Mouse (Mus musculus) embryonic facial prominence, embryonic 11.5 days (tissue): ENCODE measurements around the gene Lrg1. TPM values are rescaled to one million over a fixed set of nuclear protein-coding genes. Genes with fewer than 3 reads are reported as not detected.
"Not testable (repeated sequence)": the region's sequence is repeated elsewhere in the genome, so short reads cannot be mapped to it uniquely, and the experiment has no call there.

Experiments used
- ATAC-seq: fragments of 200-750 bp; cut with Nextera tagmentation; replicated peaks from 2 replicates; pipeline ENCODE4 v1.8.0; 2017; ENCODE audit warnings: low read depth; ENCODE audit not compliant: insufficient number of reproducible peaks, low FRiP score, low TSS enrichment
- DNase-seq: peaks from one replicate; pipeline ENCODE4 v3.0.0-alpha.2; 2015; ENCODE audit warnings: low spot score
- H3K27ac ChIP-seq: fragments of 300-500 bp; sonication (generic); replicated peaks from 2 replicates; pipeline ENCODE4 v1.5.1; 2014; ENCODE audit warnings: mild to moderate bottlenecking, low read depth, low read length, control low read depth
- H3K27me3 ChIP-seq: fragments of 300-500 bp; sonication (generic); 2 replicates; pipeline ENCODE4 v1.6.1; 2014; ENCODE audit warnings: mild to moderate bottlenecking, low read length, moderate library complexity, mixed read lengths; ENCODE audit not compliant: control insufficient read depth, insufficient read depth
- H3K36me3 ChIP-seq: fragments of 300-500 bp; sonication (generic); replicated peaks from 2 replicates; pipeline ENCODE4 v1.6.1; 2014; ENCODE audit warnings: low read depth, mild to moderate bottlenecking, low read length, moderate library complexity, mixed read lengths; ENCODE audit not compliant: control insufficient read depth, insufficient read depth
- H3K4me1 ChIP-seq: fragments of 300-500 bp; sonication (generic); 2 replicates; pipeline ENCODE4 v1.6.1; 2014; ENCODE audit warnings: low read length, mixed read lengths; ENCODE audit not compliant: control insufficient read depth, insufficient read depth
- H3K4me2 ChIP-seq: fragments of 300-500 bp; sonication (generic); 2 replicates; pipeline ENCODE4 v1.6.1; 2014; ENCODE audit warnings: low read depth, mild to moderate bottlenecking, control low read depth, low read length, moderate library complexity
- H3K4me3 ChIP-seq: fragments of 300-500 bp; sonication (generic); 2 replicates; pipeline ENCODE4 v1.5.1; 2014; ENCODE audit warnings: low read depth, low read length, control low read depth
- H3K9ac ChIP-seq: fragments of 300-500 bp; sonication (generic); replicated peaks from 2 replicates; pipeline ENCODE4 v1.6.1; 2014; ENCODE audit warnings: mild to moderate bottlenecking, control low read depth, low read length
- H3K9me3 ChIP-seq: fragments of 300-500 bp; sonication (generic); replicated peaks from 2 replicates; pipeline ENCODE4 v1.6.1; 2016; ENCODE audit warnings: mild to moderate bottlenecking, low read length, inconsistent platforms, mixed read lengths; ENCODE audit not compliant: control insufficient read depth
- WGBS: fragments of 180-500 bp; shearing (Covaris S2); extraction: QIAGEN DNeasy Blood & Tissue Kit; methylation state at CpG from one replicate; pipeline ENCODE4 v1.1.7; 2014; 5-methylcytosine and 5-hydroxymethylcytosine counted together
- polyA plus RNA-seq: library from polyadenylated mRNA; unstranded; fragments of >200 nt; fragmentation: Nextera tagmentation; extraction: Ambion mirVana; gene quantifications from 2 replicates; pipeline ENCODE4 v1.2.1, GENCODE M21; 2014

The Lrg1 gene
- polyA plus RNA-seq, 1 experiment from 2014 or later = not detected

DNA sequence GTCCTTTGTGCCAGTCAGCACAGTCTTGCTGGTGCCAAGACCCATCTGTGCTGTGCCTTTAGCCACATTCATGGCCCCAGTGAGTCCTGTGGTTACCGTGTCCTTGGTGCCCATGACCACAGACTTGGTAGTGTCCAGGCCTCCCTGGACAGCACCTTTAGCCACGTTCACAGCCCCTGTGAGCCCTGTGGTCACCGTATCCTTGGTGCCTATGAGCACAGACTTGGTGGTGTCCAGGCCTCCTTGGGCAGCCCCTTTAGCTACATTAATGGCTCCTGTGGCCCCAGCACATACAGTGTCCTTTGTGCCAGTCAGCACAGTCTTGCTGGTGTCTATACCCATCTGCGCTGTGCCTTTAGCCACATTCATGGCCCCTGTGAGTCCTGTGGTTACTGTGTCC lies 15.4 kb downstream of the Lrg1 start:
- not testable (repeated sequence) for H3K4me2 ChIP-seq, H3K36me3 ChIP-seq, H3K9ac ChIP-seq, H3K27ac ChIP-seq, ATAC-seq, H3K4me1 ChIP-seq, H3K4me3 ChIP-seq, H3K27me3 ChIP-seq, H3K9me3 ChIP-seq, DNase-seq
- 95% methylated on average over 4 of the region's 4 CpGs for WGBS

DNA sequence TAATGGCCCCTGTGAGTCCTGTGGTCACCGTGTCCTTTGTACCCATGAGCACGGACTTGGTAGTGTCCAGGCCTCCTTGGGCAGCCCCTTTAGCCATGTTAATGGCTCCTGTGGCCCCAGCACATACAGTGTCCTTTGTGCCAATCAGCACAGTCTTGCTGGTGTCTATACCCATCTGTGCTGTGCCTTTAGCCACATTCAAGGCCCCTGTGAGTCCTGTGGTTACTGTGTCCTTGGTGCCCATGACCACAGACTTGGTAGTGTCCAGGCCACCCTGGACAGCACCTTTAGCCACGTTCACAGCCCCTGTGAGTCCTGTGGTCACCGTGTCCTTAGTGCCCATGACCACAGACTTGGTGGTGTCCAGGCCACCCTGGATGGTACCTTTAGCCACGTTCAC lies 17.0 kb downstream of the Lrg1 start:
- not testable (repeated sequence) for ATAC-seq, H3K4me1 ChIP-seq, H3K27ac ChIP-seq, DNase-seq, H3K4me2 ChIP-seq, H3K9ac ChIP-seq, H3K27me3 ChIP-seq, H3K9me3 ChIP-seq, H3K4me3 ChIP-seq, H3K36me3 ChIP-seq
- WGBS = 89% methylated on average over 1 of the region's 5 CpGs

DNA sequence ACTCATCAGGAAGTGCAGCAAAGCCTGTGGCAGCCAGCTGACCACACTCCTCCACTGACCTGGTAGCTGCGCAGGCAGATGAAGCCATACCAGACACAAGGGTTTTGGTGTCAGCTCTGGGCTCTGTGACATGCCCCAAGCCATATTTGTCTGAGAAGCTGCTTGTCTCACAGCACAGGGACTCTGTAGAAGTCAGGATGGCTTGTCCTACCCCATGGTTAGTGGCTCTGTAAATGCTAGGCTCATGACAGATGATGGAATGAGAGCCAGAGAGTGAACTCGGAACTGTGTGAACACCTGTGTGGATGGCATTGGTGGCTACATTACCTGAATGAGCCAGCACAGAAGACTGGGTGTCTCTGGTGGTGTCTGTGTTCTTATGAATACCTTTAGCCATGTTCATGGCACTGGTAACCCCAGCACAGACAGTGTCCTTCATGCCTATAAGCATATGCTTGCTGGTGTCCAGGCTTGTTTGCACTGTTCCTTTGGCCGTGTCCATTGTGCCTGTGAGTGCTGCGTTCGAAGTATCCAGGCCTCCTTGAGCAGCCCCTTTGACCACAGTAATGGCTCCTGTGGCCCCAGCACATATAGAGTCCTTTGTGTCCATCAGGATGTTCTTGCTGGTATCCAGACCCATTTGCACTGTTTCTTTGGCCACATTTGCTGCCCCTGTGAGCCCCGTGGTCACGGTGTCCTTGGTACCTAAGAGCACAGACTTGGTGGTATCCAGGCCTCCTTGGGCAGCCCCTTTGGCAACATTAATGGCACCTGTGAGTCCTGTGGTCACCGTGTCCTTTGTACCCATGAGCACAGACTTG lies 18.1 kb downstream of the Lrg1 start:
- Histone ChIP-seq H3K27ac (no peak overlapping the region), H3K4me3 (no peak overlapping the region), H3K9me3 (no peaks in the 10 kb centered on the region), H3K27me3 (no peaks in the 10 kb centered on the region), H3K4me1 (no peaks in the 10 kb centered on the region), H3K4me2 (no peak overlapping the region), H3K36me3 (peaks cover 10% of the 10 kb centered on the region), H3K9ac (no peak overlapping the region)
- ATAC-seq = no peak
- DNase-seq = no peak
- 94% methylated on average over 8 of the region's 8 CpGs for WGBS

DNA sequence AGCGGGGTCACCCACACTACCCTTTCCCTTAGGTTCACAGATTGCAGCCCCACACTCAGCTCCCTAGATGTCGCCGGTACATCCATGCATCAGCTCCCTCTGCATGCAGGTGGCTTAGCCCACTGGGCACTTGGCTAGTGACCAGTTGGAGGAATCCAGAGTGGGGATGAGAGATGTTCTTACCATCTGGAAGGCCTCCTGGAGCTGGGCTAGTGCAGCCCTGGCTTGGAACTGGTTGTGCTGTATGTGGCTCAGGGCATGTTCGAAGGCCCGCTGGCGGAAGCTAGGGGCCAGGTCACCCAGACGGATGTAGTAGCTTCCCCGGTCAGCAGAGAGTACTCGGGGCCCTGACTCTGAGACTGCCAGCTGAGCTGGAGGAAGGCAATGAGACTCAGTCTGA lies 18.9 kb downstream of the Lrg1 start:
- Histone ChIP-seq H3K4me1 (no peaks in the 10 kb centered on the region), H3K27me3 (no peaks in the 10 kb centered on the region), H3K9me3 (no peaks in the 10 kb centered on the region), H3K9ac (no peak overlapping the region), H3K27ac (no peak overlapping the region), H3K36me3 (peaks cover 10% of the 10 kb centered on the region), H3K4me2 (no peak overlapping the region), H3K4me3 (no peak overlapping the region)
- DNase-seq (no peak), ATAC-seq (no peak)
- 92% methylated on average over 9 of the region's 9 CpGs for WGBS

DNA sequence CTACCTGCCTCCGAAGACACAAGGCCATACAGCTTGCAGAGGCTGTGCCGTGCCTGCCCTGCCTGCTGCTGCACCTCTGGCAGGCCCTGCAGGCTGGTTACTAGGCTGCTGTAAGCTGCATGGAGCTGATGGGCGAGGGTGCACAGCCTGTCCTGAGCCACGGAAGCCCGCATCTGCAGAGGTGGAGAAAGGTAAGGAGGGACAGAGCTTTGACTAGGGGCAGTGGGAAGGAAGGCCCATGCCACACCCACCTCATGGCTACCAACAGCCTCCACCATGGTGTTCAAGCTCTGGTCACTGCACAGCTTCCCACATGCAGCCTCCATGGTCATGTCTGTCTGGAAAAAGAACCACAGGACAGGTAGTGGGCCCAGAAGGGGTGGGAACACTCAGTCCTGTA lies 19.6 kb downstream of the Lrg1 start:
- no peak for DNase-seq
- Histone ChIP-seq H3K4me2 (no peak overlapping the region), H3K36me3 (peaks cover 15% of the 10 kb centered on the region), H3K9me3 (no peaks in the 10 kb centered on the region), H3K4me1 (no peaks in the 10 kb centered on the region), H3K27me3 (no peaks in the 10 kb centered on the region), H3K9ac (no peak overlapping the region), H3K27ac (no peak overlapping the region), H3K4me3 (no peak overlapping the region)
- no peak for ATAC-seq
- 92% methylated on average over 5 of the region's 5 CpGs for WGBS

DNA sequence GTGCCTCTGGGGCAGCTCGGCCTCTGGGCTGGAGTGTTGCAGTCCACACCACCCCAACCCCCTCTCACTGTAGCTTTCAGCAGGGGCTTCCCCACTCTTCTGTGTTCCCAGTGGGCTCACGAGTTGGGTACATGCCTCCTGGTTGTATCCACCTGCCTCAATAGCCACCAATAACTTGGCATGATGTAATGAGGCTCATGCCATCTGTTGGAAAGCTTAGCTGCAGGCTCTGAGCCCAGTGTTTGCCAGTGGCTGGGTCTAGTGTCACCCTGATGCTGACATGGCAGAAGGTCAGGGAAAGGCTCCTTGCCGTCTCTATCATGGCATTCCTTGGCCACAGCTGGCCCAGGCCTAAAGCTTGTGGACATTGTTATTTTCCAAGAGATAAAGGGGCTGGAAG lies 21.0 kb downstream of the Lrg1 start:
- DNase-seq (no peak), ATAC-seq (no peak)
- no peak overlapping the region for H3K4me3 ChIP-seq
- H3K27me3 ChIP-seq = no peaks in the 10 kb centered on the region
- 92% methylated on average over 3 of the region's 3 CpGs for WGBS
- H3K9me3 ChIP-seq = no peaks in the 10 kb centered on the region
- no peak overlapping the region for H3K4me2 ChIP-seq
- no peak overlapping the region for H3K9ac ChIP-seq
- peaks cover 25% of the 10 kb centered on the region for H3K36me3 ChIP-seq
- no peak overlapping the region for H3K27ac ChIP-seq
- no peaks in the 10 kb centered on the region for H3K4me1 ChIP-seq

DNA sequence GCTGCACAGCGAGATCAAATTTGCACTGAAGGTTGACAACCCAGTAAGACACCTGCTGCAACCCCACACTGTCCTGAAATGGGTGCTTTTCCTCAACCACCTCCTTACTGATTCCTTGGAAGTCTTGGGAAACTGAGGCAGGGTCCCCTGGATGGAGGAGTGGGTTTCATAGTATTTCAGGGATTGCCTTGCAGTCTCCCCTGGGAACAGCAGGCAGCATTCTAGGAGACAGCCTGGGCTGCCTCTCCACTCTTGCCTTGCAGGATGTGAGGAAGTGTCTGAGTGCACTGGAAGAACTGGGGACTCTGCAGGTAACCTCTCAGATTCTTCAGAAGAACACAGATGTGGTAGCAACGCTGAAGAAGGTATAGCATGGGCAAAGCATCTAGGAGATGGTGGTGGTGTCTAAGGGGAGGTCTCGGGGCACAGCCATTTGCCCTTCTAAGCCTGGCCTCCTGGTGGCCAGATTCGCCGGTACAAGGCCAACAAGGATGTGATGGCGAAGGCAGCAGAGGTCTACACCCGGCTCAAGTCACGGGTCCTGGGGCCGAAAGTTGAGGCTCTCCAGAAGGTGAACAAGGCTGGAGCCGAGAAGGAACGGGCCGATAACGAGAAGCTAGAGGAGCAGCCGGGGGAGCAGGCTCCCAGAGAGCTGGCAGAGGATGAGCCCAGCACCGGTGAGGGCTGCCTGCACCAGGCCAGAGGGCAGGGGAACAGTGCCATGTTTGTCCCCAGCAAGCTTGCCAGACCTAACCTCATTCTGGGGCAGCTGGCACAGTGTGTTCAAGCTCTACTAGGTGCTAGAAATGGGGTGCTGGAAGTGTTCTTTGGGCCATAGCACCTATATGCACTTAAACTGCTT lies 22.9 kb downstream of the Lrg1 start:
- no peak for ATAC-seq

DNA sequence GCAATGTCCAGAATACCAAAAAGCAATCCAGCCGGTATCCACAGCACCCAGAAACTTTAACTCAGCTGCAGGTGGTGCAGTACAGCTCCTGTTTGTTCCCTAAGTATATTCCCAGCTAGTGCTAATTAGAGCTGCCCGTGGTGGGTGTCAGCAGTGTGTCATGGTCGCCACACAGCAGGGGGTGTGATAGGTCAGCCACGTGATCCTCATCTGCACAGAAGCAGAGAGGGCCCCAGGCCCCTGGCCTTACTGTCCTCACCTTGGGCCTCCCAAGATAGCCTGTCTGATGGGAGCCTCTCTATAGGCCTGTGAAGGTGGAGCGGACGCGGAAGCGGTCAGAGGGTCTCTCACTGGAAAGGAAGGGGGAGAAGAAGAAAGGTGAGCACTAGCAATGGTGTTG lies 23.6 kb downstream of the Lrg1 start:
- Histone ChIP-seq H3K4me2 (no peak overlapping the region; the same call in 1 of the 2 replicates), H3K4me3 (no peak overlapping the region), H3K4me1 (no peaks in the 10 kb centered on the region), H3K36me3 (peaks cover 25% of the 10 kb centered on the region), H3K27me3 (no peaks in the 10 kb centered on the region), H3K27ac (no peak overlapping the region), H3K9ac (no peak overlapping the region), H3K9me3 (no peaks in the 10 kb centered on the region)
- ATAC-seq (no peak), DNase-seq (no peak)
- WGBS = 94% methylated on average over 8 of the region's 8 CpGs

More for the DNA sequence above, 22.9 kb downstream of the Lrg1 start:
- Histone ChIP-seq H3K36me3 (peaks cover 25% of the 10 kb centered on the region), H3K4me3 (no peak overlapping the region), H3K27me3 (no peaks in the 10 kb centered on the region), H3K27ac (no peak overlapping the region), H3K4me1 (no peaks in the 10 kb centered on the region), H3K4me2 (no peak overlapping the region), H3K9ac (no peak overlapping the region), H3K9me3 (no peaks in the 10 kb centered on the region)
- 90% methylated on average over 15 of the region's 15 CpGs for WGBS
- no peak for DNase-seq
